ENCODE assay signal across 9 mouse cellular contexts in the genomic region with DNA sequence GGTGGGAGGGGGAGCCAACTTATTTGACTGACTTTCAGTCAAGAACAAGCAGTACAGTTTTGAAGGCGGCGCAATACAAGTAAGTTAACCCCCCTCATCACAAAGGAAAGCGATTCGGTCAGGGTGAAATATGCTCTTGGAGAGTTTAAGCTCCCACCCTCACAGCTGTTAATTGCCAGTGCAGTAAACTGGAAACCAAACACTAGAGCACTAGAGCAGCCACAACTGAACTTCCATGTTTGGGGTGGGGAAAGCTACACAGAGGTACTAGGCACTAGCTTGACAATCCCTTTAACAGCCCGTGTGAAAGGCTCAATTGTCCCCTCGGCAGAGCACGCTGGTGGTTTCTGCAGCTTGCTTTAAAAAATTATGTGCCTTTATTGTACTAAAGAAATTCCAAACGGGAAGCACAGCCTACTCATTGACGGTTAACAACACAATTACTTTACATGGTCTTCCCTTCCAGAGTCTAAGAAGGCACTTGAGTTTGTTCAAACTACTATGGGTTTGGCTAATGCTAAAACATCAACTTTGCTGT.
A peak's percentile ranks its signal among the peaks of the same experiment; 100 is the strongest.
DNase-seq lines count a peak whose midpoint lies in the region; ATAC-seq lines count a peak whose summit lies in the region.
"Had no signal": no experiment of that assay in that cellular context is flagged by ENCODE, and none has a peak within 500 bp of the region (broad histone marks: within the 10 kb centered on the region; RNA-seq: fewer than 3 reads in every experiment).

No protein-coding gene starts in this region.

- peaks cover 30% of the 10 kb centered on the region for H3K4me1 ChIP-seq in kidney, embryonic 16.5 days (ENCODE audit: insufficient read depth, low read length)
- H3K4me1 ChIP-seq in embryonic facial prominence, embryonic 14.5 days (ENCODE audit: control insufficient read depth, insufficient read depth, low read length) = peaks cover 16% of the 10 kb centered on the region
- H3K4me1 ChIP-seq in intestine, embryonic 16.5 days (ENCODE audit: control insufficient read depth, insufficient read depth, low read length) = peaks cover 21% of the 10 kb centered on the region
- H3K4me1 ChIP-seq in neural tube, embryonic 12.5 days = peaks cover 17% of the 10 kb centered on the region

- peak overlapping the region; percentile 46 for H3K4me3 ChIP-seq in kidney, embryonic 16.5 days (ENCODE audit: low read length)
- peak overlapping the region; percentile 33 for H3K4me3 ChIP-seq in embryonic facial prominence, embryonic 14.5 days (ENCODE audit: low read depth, low read length)
- peak overlapping the region; percentile 48 for H3K4me3 ChIP-seq in intestine, embryonic 16.5 days (ENCODE audit: low read length)
- peak overlapping the region; percentile 5; the same call in 1 of the 2 replicates for H3K4me3 ChIP-seq in neural tube, embryonic 12.5 days

- H3K36me3 ChIP-seq in kidney, embryonic 16.5 days (ENCODE audit: insufficient read depth, low read length) = no peaks in the 10 kb centered on the region
- H3K36me3 ChIP-seq in embryonic facial prominence, embryonic 14.5 days (ENCODE audit: control insufficient read depth, insufficient read depth, low read length) = no peaks in the 10 kb centered on the region
- H3K36me3 ChIP-seq in intestine, embryonic 16.5 days (ENCODE audit: control insufficient read depth, insufficient read depth, low read length) = no peaks in the 10 kb centered on the region
- no peaks in the 10 kb centered on the region for H3K36me3 ChIP-seq in neural tube, embryonic 12.5 days
- H3K36me3 ChIP-seq: G1E had no signal

- peak overlapping the region; percentile 59 for H3K9ac ChIP-seq in kidney, embryonic 16.5 days (replicated peaks; ENCODE audit: low read length)
- no peak overlapping the region for H3K9ac ChIP-seq in embryonic facial prominence, embryonic 14.5 days (ENCODE audit: low read depth, low read length)
- H3K9ac ChIP-seq in intestine, embryonic 16.5 days (ENCODE audit: low read depth, low read length) = peak overlapping the region; percentile 67
- H3K9ac ChIP-seq in neural tube, embryonic 12.5 days = no peak overlapping the region

- WGBS in kidney, embryonic 16.5 days = 7% methylated on average over 9 of the region's 9 CpGs
- 24% methylated on average over 9 of the region's 9 CpGs for WGBS in embryonic facial prominence, embryonic 14.5 days
- WGBS in intestine, embryonic 16.5 days = 15% methylated on average over 9 of the region's 9 CpGs
- WGBS in neural tube, embryonic 12.5 days = 8% methylated on average over 9 of the region's 9 CpGs

- H3K4me2 ChIP-seq in kidney, embryonic 16.5 days (replicated peaks; ENCODE audit: low read depth, low read length) = peak overlapping the region; percentile 63
- H3K4me2 ChIP-seq in embryonic facial prominence, embryonic 14.5 days (ENCODE audit: low read depth, low read length) = peak overlapping the region; percentile 55
- peak overlapping the region; percentile 60 for H3K4me2 ChIP-seq in intestine, embryonic 16.5 days (ENCODE audit: low read depth, low read length)
- H3K4me2 ChIP-seq in neural tube, embryonic 12.5 days (replicated peaks) = peak overlapping the region; percentile 61

- DNase-seq in kidney, postnatal 36 days = no peak
- peak; percentile 66 for DNase-seq in embryonic facial prominence, embryonic 14.5 days (ENCODE audit: low spot score)
- no peak for DNase-seq in cerebellum, adult 11-12 months
- DNase-seq in kidney, adult 11 months = no peak

- H3K27me3 ChIP-seq in kidney, embryonic 16.5 days (ENCODE audit: insufficient read depth, low read length) = no peaks in the 10 kb centered on the region
- H3K27me3 ChIP-seq in embryonic facial prominence, embryonic 14.5 days (replicated peaks; ENCODE audit: control insufficient read depth, insufficient read depth, low read length) = no peaks in the 10 kb centered on the region
- no peaks in the 10 kb centered on the region for H3K27me3 ChIP-seq in intestine, embryonic 16.5 days (replicated peaks; ENCODE audit: control insufficient read depth, insufficient read depth, low read length)
- H3K27me3 ChIP-seq in neural tube, embryonic 12.5 days (replicated peaks) = no peaks in the 10 kb centered on the region; the same call in 1 of the 2 replicates

- H3K27ac ChIP-seq in kidney, embryonic 16.5 days (ENCODE audit: low read length) = peak overlapping the region; percentile 76
- H3K27ac ChIP-seq in embryonic facial prominence, embryonic 14.5 days (replicated peaks; ENCODE audit: low read depth, low read length) = peak overlapping the region; percentile 28; the same call in 1 of the 2 replicates
- H3K27ac ChIP-seq in intestine, embryonic 16.5 days (ENCODE audit: low read length) = peak overlapping the region; percentile 81
- H3K27ac ChIP-seq in neural tube, embryonic 12.5 days = no peak overlapping the region

- ATAC-seq in kidney, embryonic 16.5 days (ENCODE audit: low FRiP score, low TSS enrichment) = peak; percentile 69; the same call in 1 of the 2 replicates
- peak; percentile 56 for ATAC-seq in embryonic facial prominence, embryonic 14.5 days (ENCODE audit: low read depth)
- ATAC-seq in intestine, embryonic 16.5 days = peak; percentile 49
- ATAC-seq in neural tube, embryonic 12.5 days (ENCODE audit: low FRiP score, low read depth) = no peak
- no peak for ATAC-seq in erythroid progenitor cell, adult 5-6 weeks (replicated peaks; ENCODE audit: low FRiP score, poor library complexity, severe bottlenecking)

- no peaks in the 10 kb centered on the region for H3K9me3 ChIP-seq in kidney, embryonic 16.5 days (ENCODE audit: low read length)
- no peaks in the 10 kb centered on the region for H3K9me3 ChIP-seq in embryonic facial prominence, embryonic 14.5 days (ENCODE audit: control insufficient read depth, low read length)
- no peaks in the 10 kb centered on the region for H3K9me3 ChIP-seq in intestine, embryonic 16.5 days (ENCODE audit: control insufficient read depth, low read length)
- H3K9me3 ChIP-seq in neural tube, embryonic 12.5 days = no peaks in the 10 kb centered on the region
- H3K9me3 ChIP-seq: G1E had no signal

Comparison
In these comparisons a context has a peak if more than half of its experiments do, and no peak if none do; other contexts are left out.
1. ATAC-seq: peak in kidney, embryonic 16.5 days (single experiment), embryonic facial prominence, embryonic 14.5 days (single experiment) and intestine, embryonic 16.5 days (single experiment); none in neural tube, embryonic 12.5 days (single experiment) and erythroid progenitor cell, adult 5-6 weeks (single experiment).
2. H3K9ac ChIP-seq: peak in kidney, embryonic 16.5 days (single experiment) and intestine, embryonic 16.5 days (single experiment); none in embryonic facial prominence, embryonic 14.5 days (single experiment) and neural tube, embryonic 12.5 days (single experiment).
3. Peak in every context shown above with its lines, with median percentiles within 50 percentile points of each other: H3K4me2 ChIP-seq and H3K4me3 ChIP-seq.